Mouse (Mus musculus): Measurements from ENCODE around the gene Igf1r. TPM values are rescaled to one million over a fixed set of nuclear protein-coding genes. Genes with fewer than 3 reads are reported as not detected.

Igf1r gene
- total RNA-seq, 1 experiment, result 23.5 TPM

DNA sequence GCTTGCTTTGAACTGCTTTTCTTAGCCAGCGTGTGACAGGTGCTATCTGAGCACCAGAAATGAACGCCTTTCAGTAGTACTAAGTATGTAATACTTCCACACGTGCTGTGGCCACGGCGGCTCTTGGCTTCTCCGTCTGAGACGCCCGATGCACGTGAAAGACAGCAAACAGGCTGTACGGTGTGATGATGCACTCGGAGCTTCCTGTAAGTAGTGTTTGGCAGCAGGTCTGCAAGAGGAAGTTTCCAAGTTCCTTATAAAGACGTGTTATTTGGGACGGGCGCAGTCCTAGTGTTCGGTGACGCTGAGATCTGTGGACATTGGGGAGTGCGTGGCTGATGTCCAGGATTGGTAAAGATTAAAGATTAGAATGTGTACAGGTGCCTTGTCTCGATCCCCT is 5.4 kb downstream of the Igf1r start:
- Histone ChIP-seq H3K9ac (ENCODE audit: insufficient read depth, low read depth, low read length, poor library complexity, severe bottlenecking) (no peak overlapping the region), H3K9me3 (ENCODE audit: control insufficient read depth, insufficient read depth, low read depth, low read length) (no peaks in the 10 kb centered on the region), H3K36me3 (ENCODE audit: control insufficient read depth, insufficient read depth, low read length, poor library complexity, severe bottlenecking) (no peaks in the 10 kb centered on the region), H3K27ac (ENCODE audit: insufficient read depth, low read depth, low read length, poor library complexity, severe bottlenecking) (no peak overlapping the region), H3K4me3 (ENCODE audit: insufficient read depth in 1 of 2, low read depth in 1 of 2, low read length in 2 of 2, poor library complexity in 1 of 2, severe bottlenecking in 1 of 2) (no peak overlapping the region), H3K4me1 (ENCODE audit: control insufficient read depth in 2 of 2, insufficient read depth in 2 of 2, low read length in 2 of 2, poor library complexity in 1 of 2) (peaks cover 0 to 20% of the 10 kb centered on the region in 2 experiments; a peak in 1 of 4 replicates)
- in situ Hi-C loops (cut with MboI; ENCODE audit: low sequenced_read_pairs in 2 of 2, unreplicated experiment in 2 of 2), result loop anchor here in 1 of 2 experiments (10.0 kb wide), 1 partner anchor 177 kb away; no protein-coding TSS in a partner anchor
- TF ChIP-seq CHD2 (IDR thresholded peaks at IDR 0.05; ENCODE audit: low read depth, low read length) (no peak), HCFC1 (IDR thresholded peaks at IDR 0.05; ENCODE audit: borderline replicate concordance, insufficient read depth, low read length) (no peak), ZC3H11A (IDR thresholded peaks at IDR 0.05; ENCODE audit: borderline replicate concordance, low read depth, low read length) (no peak), MAFK (IDR thresholded peaks at IDR 0.05; ENCODE audit: insufficient read depth, low read depth, low read length) (no peak), ZNF384 (IDR thresholded peaks at IDR 0.05; ENCODE audit: low read depth, low read length) (no peak)
- DNase-seq (ENCODE audit: low read depth, low spot score), result no peak

DNA sequence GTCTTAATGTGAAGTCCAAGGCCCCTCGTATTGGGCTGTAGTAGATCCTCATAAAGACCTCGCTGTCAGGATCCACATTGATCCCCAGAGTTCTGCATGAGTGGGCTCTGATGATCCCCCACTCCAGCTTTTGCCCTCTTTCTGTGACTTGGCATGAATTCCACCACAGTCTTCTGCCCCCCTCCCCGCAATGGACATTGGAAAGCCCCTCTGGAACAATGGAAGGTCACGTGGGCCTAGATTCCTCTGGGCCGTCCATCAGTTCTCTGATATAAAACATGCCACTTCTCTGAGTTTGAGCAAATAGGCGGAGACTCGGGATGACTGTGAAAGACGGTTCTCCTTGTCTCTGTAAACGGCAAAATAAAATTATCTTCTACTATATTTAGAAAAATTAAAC is 8.1 kb downstream of the Igf1r start:
- Histone ChIP-seq H3K9me3 (ENCODE audit: control insufficient read depth, insufficient read depth, low read depth, low read length) (no peaks in the 10 kb centered on the region), H3K9ac (ENCODE audit: insufficient read depth, low read depth, low read length, poor library complexity, severe bottlenecking) (no peak overlapping the region), H3K4me1 (ENCODE audit: control insufficient read depth in 2 of 2, insufficient read depth in 2 of 2, low read length in 2 of 2, poor library complexity in 1 of 2) (peaks cover 0 to 12% of the 10 kb centered on the region in 2 experiments; a peak in 1 of 4 replicates), H3K27ac (ENCODE audit: insufficient read depth, low read depth, low read length, poor library complexity, severe bottlenecking) (no peak overlapping the region), H3K4me3 (ENCODE audit: insufficient read depth in 1 of 2, low read depth in 1 of 2, low read length in 2 of 2, poor library complexity in 1 of 2, severe bottlenecking in 1 of 2) (no peak overlapping the region), H3K36me3 (ENCODE audit: control insufficient read depth, insufficient read depth, low read length, poor library complexity, severe bottlenecking) (no peaks in the 10 kb centered on the region)
- in situ Hi-C loops (cut with MboI; ENCODE audit: low sequenced_read_pairs in 2 of 2, unreplicated experiment in 2 of 2), result no loop called here
- TF ChIP-seq ZC3H11A (IDR thresholded peaks at IDR 0.05; ENCODE audit: borderline replicate concordance, low read depth, low read length), result no peak
- no peak for TF ChIP-seq ZNF384 (IDR thresholded peaks at IDR 0.05; ENCODE audit: low read depth, low read length)
- no peak for TF ChIP-seq HCFC1 (IDR thresholded peaks at IDR 0.05; ENCODE audit: borderline replicate concordance, insufficient read depth, low read length)
- TF ChIP-seq CHD2 (IDR thresholded peaks at IDR 0.05; ENCODE audit: low read depth, low read length), result no peak
- no peak for TF ChIP-seq MAFK (IDR thresholded peaks at IDR 0.05; ENCODE audit: insufficient read depth, low read depth, low read length)
- DNase-seq (ENCODE audit: low read depth, low spot score), result no peak

DNA sequence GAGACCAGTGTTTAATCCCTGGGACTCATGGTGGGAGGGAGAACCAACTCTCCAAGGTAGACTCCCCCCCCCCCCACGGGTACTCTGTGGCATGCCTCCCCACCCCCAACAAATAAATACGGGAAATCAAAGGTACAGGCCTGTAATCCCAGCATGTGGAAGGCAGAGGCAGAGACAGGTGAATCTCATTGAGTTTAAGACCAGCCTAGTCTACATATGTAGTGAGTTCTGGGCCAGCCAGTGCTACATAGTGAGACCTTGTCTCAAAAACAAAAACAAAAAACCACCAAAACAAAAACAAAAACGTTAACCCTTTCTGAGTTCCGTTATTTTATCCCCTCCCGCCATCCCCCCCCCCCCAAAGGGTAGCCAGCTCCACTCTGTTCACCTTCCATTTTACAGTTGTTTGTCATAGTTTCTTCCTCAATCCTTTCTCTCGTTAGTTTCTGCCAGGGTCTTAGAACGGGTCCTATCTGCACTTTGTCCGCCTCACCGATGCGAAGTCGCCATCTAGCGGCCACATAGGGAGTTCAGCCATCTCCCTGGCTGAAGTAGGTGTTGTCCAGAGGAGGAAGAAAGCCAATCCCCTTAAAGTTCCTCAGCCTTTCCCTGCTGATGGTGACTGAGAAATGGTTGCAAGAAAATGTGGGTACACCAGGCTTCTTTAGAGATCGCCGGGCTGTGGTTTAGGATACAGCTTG is 9.1 kb downstream of the Igf1r start:
- no peaks in the 10 kb centered on the region for H3K9me3 ChIP-seq (ENCODE audit: control insufficient read depth, insufficient read depth, low read depth, low read length)
- H3K4me3 ChIP-seq (ENCODE audit: insufficient read depth in 1 of 2, low read depth in 1 of 2, low read length in 2 of 2, poor library complexity in 1 of 2, severe bottlenecking in 1 of 2), result no peak overlapping the region
- peaks cover 0 to 10% of the 10 kb centered on the region in 2 experiments; a peak in 1 of 4 replicates for H3K4me1 ChIP-seq (ENCODE audit: control insufficient read depth in 2 of 2, insufficient read depth in 2 of 2, low read length in 2 of 2, poor library complexity in 1 of 2)
- DNase-seq (ENCODE audit: low read depth, low spot score), result peak; percentile 69
- no peak overlapping the region for H3K9ac ChIP-seq (ENCODE audit: insufficient read depth, low read depth, low read length, poor library complexity, severe bottlenecking)
- TF ChIP-seq ZNF384 (IDR thresholded peaks at IDR 0.05; ENCODE audit: low read depth, low read length) (no peak), ZC3H11A (IDR thresholded peaks at IDR 0.05; ENCODE audit: borderline replicate concordance, low read depth, low read length) (peak; percentile 1; the same call in 1 of the 2 replicates)
- H3K27ac ChIP-seq (ENCODE audit: insufficient read depth, low read depth, low read length, poor library complexity, severe bottlenecking), result no peak overlapping the region
- in situ Hi-C loops (cut with MboI; ENCODE audit: low sequenced_read_pairs in 2 of 2, unreplicated experiment in 2 of 2), result no loop called here
- H3K36me3 ChIP-seq (ENCODE audit: control insufficient read depth, insufficient read depth, low read length, poor library complexity, severe bottlenecking), result no peaks in the 10 kb centered on the region

DNA sequence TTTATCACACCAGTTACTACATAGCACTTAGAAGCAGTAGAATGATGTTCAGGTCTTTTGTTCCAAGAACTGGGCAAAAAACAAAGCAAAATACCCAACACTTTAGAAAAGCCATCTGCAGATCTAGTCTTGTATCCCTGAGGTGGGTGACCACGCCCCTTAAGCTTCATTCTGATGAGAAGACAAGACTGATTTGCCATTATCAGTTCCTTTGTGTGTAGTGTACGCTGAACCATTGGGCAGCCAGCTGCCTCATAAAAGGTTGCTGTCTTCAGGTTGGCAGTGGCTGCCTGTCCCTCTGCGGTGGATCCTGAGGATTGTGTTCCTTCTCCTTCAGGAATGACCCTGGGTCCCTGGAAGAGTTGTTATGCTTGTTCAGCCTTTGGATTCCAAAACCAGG is 11.1 kb downstream of the Igf1r start:
- no peak for TF ChIP-seq CHD2 (IDR thresholded peaks at IDR 0.05; ENCODE audit: low read depth, low read length)
- no peak for TF ChIP-seq ZC3H11A (IDR thresholded peaks at IDR 0.05; ENCODE audit: borderline replicate concordance, low read depth, low read length)
- TF ChIP-seq ZNF384 (IDR thresholded peaks at IDR 0.05; ENCODE audit: low read depth, low read length), result no peak
- no peak for TF ChIP-seq MAFK (IDR thresholded peaks at IDR 0.05; ENCODE audit: insufficient read depth, low read depth, low read length)
- no peak for TF ChIP-seq HCFC1 (IDR thresholded peaks at IDR 0.05; ENCODE audit: borderline replicate concordance, insufficient read depth, low read length)
- no peak overlapping the region for H3K27ac ChIP-seq (ENCODE audit: insufficient read depth, low read depth, low read length, poor library complexity, severe bottlenecking)
- H3K9me3 ChIP-seq (ENCODE audit: control insufficient read depth, insufficient read depth, low read depth, low read length), result no peaks in the 10 kb centered on the region
- H3K4me1 ChIP-seq (ENCODE audit: control insufficient read depth in 2 of 2, insufficient read depth in 2 of 2, low read length in 2 of 2, poor library complexity in 1 of 2), result peaks cover 0 to 7% of the 10 kb centered on the region in 2 experiments; a peak in 1 of 4 replicates
- no peak overlapping the region for H3K4me3 ChIP-seq (ENCODE audit: insufficient read depth in 1 of 2, low read depth in 1 of 2, low read length in 2 of 2, poor library complexity in 1 of 2, severe bottlenecking in 1 of 2)
- in situ Hi-C loops (cut with MboI; ENCODE audit: low sequenced_read_pairs in 2 of 2, unreplicated experiment in 2 of 2), result no loop called here
- no peaks in the 10 kb centered on the region; the same call in 1 of the 2 replicates for H3K36me3 ChIP-seq (ENCODE audit: control insufficient read depth, insufficient read depth, low read length, poor library complexity, severe bottlenecking)
- H3K9ac ChIP-seq (ENCODE audit: insufficient read depth, low read depth, low read length, poor library complexity, severe bottlenecking), result no peak overlapping the region
- no peak for DNase-seq (ENCODE audit: low read depth, low spot score)
